Mouse (Mus musculus): ENCODE measurements around the gene Gbgt1.

The Gbgt1 gene

DNA sequence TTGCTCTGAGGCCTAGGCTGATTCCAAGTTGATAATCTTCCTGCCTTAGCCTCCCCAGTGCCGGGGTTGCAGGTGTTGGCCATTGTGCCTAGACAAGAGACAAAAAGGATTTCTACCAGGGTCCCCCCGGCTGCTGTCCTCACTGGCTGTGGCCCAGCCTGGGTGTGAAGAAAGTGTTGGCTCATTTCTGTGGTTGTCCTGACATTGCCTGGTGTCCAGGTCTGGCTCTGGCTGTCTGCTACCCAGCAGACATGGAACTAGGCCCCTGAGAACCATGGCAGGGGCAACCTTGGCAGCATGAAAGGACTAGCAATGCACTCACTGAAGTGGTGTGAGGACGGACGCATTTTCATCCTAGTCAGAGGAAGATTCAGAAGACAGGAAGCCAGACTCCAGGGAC, 33.2 kb downstream of the Gbgt1 start:
- DNase-seq (ENCODE audit: low read depth): no peak

DNA sequence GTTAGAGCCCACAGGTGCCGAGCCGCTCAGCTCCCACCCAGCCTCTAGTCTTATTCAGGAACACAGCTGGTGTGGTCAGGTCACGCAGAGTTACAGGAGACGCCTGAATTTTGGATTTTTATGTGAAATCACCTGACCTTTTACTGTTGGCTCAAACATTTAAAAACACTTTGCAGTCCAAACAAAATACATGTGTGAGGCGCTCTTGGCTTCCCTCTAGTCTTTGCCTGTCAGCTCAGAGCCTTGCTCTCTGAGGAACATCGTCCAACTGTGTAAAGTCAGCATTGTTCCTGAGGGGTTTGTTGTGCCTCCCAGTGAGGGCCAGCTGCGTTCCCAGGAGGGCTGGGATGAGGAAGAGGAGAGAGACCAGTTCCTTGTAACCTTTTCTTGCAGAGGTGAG, 33.6 kb downstream of the Gbgt1 start:
- peak; percentile 65 for DNase-seq (ENCODE audit: low read depth)

DNA sequence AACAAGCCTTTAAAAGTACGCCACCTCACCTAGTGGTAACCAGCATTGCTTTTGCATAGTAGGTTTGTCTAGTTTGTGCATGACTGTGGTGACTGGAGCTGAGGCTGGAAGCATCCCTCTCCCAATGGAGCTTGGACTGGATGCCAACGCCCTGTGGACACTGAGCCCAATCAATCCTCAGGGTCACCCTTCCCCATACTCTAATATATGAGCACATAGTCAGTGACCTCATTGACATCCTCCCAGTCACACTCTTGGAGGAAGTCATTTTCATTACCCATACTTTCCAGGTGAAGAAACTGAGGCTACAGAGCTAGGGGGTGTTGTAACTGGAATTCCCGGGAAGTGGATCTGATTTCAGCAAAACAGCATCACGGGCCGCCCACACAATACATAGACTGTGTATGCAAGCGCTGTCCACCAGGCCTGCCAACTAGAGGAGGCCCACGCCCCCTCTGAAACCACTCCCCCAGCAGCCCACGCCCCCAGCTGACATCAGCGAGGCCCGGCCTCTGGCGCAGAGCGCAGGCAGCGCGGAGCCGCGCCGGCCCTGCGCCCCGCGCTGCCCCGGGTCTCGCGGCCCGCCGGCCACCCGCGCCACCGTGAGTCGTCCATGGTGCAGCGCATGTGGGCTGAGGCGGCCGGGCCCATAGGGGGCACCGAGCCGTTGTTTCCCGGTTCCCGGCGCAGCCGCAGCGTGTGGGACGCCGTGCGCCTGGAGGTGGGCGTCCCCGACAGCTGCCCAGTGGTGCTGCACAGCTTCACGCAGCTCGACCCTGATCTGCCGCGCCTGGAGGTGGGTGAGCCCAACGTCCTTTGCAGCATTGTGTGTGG, 36.5 kb downstream of the Gbgt1 start:
- DNase-seq (ENCODE audit: low read depth): peak; percentile 96

DNA sequence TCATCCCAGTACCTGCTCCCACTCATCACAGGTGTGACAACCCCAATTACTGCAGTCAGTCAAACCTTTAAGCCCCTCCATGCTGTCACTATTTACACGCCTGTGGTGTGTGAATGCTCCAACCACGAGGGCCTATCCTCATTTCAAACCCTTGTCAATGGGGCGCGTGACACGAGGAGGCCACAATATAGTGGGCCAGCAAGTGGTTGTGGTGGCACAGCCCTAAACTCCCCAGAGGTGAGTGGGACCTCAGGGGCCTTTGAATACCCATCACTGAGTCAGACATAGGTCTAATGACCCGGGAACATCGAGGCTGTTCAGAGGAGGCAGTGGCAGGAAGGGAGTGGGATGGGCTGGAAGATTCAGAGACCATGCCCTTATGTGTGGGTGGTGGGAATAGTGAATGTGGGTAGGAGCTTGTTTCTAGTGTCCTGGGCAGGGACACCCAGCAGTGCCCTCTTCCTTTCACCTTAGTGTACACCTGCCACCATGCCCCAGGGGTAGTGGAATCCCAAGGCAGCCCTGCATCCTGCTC, 37.3 kb downstream of the Gbgt1 start:
- peak; percentile 25 for DNase-seq (ENCODE audit: low read depth)

DNA sequence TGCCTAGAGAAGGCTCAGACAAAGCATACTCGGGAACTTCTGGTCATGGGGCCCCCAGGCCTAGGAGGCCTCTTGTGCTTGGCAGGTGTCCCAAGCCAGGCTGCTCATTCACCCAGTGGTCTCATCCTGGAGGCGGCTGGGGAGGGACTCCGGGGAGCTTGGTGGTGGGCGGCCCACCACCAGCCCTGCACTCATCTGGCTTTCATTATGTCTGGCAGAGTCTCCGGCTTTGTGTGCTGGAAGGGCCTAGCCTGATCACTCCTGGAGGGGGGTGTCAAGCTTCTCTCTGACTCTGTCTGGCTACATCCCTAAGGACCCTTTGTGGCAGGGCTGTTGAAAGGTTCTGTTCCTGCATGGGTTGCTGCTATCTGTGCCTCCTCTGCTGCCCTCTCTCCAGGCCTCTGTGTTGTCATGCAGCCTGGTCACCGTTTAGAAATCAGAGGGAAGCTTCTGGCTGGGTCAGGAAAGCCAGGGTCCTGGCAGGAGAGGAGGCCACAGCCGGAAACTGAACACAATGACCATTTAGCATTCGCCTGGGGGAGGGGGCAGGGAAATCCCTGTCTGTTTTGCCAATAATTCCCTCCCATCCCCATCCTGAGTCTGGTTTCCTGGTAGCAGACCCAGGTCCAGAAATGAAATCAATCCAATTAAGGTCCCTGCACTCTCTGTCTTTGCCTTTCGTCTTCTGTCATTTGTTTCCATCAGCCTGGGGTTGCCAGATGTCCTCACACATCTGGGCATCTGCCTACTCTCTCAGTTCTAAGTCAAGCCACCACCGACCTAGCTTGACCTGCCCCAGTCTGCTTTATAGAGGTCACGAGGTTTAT, 38.0 kb downstream of the Gbgt1 start:
- peak; percentile 93 for DNase-seq (ENCODE audit: low read depth)

DNA sequence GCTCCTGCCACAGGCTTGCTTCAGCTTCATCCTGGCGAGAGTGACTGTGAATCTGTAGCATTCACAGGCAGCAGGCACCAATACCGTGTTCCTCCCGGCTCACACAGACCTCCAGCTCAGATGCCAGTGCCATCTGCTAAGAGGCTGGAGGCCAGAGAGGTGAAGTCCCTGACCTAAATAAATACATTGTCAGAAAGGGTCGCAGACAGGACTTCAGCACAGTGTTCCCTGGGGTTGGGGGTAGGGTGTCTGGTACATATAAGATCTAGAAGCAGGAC, 38.5 kb downstream of the Gbgt1 start:
- no peak for DNase-seq (ENCODE audit: low read depth)

DNA sequence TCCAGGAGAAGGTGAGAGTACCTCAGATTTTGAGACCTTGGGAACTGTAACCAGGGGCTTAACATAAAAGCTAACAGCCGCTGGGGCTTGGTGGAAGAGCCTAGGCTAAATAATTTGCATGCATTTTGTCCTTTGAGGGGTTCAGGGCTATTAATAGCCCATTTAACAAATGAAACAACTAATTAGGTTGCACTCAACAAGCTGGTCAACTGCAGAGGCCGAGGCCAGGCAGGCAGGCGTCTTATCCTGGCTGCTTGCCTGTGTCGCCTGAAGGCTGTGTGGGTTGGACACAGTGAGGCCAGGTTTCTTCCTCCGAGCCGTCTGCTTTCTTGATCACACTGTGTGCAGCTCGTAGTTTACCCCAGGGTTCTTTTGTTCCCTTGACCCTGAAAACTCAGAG, 39.0 kb downstream of the Gbgt1 start:
- no peak for DNase-seq (ENCODE audit: low read depth)

DNA sequence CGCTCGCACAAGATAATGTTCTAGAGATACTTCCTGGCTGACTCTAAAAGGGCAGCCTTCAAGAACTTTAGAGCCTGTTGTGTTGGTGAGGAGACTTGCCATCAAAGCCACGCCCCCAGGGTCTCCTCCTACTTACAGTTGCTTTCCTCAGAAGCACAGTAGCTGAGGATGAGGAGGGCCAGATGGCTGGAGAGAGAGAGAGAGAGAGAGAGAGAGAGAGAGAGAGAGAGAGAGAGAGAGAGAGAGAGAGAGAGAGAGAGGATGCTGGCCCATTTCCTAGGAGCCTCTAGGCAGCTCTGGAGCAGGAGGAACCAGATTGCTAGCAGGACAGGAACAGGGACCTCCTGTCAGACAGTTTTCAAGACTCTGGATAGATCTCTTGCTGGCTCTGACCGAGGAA, 39.5 kb downstream of the Gbgt1 start:
- peak; percentile 46 for DNase-seq (ENCODE audit: low read depth)

DNA sequence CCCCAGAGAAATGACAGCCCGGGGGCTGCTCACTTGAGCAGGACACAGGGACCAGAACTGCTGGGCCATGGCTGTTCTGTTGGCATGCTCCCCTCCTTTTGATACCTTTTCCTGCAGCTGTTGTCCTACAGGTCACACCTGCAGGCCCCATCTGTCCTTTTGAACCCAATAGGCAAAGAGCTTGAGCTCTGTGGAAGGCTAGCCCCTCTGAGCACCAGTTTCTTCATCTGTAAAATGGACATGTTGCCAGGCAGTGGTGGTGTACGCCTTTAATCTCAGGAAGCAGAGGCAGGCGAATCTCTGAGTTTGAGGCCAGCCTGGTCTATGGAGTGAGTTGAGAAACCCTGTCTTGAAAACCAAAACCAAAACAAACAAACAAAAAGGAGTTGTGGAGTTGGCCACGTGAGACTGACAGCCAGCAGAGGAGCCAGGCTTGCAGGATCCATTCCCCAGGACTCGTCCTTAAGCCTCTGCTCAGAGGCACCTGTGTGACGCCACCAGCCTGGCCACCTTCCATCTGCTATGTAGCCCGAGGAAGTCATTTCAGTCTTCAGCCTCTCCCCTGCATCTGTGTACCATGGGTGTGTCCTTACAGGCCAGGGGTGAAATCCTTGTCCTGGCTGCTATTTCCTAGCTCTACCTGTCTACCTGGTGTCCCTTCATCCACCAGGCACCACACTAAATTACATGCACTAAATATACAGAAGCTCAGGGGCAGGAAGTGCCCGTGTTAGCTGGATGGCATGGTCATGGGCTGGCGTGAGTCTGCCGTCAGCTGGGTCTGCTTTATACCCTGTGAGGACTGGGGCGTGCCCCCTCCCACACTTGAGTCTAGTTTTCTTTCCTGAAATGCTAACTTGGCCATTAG, 40.3 kb downstream of the Gbgt1 start:
- no peak for DNase-seq (ENCODE audit: low read depth)

DNA sequence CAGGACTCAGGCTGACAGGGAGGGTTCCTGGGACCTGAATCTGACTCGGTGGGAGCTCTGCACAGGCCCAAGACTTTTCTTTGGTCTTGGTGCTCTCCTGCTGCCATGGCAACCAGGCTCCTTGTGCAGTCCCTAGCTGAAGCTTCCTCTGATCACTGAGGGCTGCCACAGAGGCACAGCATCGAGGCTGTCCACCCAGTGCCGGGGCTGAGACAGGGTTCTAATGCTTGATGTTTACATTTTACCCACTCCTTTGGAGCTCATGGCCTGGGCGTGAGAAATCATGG, 40.9 kb downstream of the Gbgt1 start:
- DNase-seq (ENCODE audit: low read depth): no peak

DNA sequence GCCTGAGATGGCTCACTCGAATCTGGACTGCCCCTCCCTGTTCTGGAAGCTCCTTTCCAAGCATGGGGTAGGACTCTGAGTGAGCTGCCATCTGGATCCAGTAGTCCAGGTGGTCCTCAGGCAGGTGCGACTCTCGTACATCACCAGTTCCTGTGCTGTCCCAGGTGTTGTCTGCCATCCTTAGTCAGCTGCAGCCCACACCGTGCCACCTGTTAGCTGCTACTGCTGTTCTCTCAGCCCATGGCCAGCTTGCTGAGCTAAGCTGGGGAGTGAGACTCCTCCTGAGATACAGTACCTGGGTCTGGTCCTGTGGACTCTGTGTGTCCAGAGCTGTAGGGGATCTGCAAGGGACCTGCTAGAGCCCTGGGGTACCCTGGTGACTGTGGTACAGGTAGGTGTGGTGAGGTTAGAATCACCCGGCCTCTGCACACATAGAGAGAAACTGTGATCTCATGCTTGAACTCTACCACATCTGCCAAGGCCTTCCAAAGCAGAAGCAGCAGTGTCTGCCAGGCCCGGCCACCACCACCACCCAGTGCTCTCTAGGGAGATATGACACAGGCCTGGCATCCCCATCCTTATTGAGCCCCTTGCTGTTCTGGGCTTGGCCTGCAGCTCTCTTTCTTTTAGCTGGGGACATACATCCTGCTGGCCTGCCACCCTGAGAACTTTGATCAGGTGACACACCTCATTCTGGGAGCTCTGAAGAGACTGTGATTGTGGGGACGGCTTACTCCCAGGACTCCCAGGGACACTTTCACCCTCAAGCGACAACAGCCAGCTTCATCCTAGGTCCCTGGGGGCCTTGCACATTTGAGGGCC, 41.5 kb downstream of the Gbgt1 start:
- DNase-seq (ENCODE audit: low read depth): no peak

DNA sequence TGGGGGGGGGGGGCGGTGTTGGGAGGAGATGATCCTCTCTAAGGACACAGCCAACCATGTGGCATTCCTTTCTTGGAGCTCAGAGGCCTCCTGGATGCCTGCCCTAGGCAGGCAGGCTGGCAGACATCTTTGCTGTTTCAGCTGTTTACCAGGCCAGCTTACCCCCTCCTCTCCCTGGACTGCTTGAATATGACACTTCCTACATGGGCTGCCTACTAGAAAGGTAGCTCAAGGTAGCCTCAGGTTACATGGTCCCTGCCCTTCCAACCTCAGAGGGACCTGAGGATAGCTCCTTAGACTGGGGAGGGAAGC, 42.1 kb downstream of the Gbgt1 start:
- peak; percentile 71 for DNase-seq (ENCODE audit: low read depth)

DNA sequence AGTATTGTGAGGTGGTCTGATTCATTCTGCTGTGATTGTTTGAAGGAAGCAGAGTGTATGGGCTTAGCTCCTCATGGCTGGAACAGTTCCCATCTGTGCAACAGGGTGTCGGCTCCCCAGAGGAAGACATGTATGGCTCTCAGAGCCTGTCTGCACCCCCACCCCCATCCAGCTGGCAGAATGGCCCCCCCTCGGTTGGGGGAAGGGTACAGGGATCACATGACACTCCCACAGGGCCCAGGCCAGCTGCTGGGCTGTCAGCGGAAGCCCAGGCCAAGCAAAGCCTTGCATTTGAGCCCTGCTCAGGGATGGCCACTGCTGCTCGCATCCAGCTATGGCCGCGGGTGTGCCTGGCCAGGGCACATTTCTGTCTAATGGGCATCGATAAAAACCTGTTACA, 42.5 kb downstream of the Gbgt1 start:
- DNase-seq (ENCODE audit: low read depth): peak; percentile 87

DNA sequence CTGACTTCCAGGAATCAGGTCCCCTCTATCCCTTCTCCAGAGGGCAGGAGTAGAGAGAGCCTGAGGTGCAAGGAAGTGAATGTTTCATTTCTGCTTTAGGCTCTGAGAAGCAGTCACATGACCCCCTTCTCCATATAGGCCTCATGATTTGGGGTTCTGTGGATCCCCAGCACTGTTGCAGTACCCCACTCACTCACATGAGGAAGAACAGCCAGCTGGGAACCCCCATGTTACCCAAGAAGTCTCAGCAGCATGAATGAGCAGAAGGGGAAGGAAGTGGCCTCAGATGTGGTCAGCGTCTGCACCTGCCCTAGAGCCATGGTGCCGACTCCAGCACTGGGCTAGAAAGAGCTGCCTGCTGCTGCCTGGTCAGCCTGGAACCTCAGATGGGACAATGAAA, 43.3 kb downstream of the Gbgt1 start:
- DNase-seq (ENCODE audit: low read depth): no peak

DNA sequence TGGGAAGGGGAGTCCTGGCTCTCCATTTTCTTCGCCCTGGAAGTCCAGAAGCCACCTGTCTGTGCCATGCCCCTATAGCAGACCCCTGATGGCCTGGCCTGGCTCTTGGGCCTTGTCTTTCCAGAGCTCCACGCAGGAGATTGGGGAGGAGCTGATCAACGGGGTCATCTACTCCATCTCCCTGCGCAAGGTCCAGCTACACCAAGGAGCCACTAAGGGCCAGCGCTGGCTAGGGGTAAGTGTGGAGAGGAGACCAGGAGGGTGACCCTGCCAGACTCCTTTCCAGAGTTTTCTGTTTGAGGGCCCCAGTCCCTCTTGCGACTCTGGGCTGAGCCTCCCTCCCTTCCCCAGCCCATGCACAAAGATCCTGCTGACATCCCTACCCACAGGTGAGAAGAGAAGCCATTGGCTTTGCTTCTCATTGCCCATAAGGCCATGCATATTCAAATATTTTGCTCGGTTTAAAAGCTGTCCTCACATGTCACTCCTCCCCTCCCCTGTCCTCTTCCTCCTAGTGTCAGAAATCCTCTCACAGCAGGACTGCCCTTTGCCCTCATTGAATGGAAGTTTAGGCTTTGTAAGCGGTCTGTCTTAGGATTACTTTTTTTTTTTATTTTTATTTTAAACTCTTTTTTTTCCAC, 44.0 kb downstream of the Gbgt1 start:
- no peak for DNase-seq (ENCODE audit: low read depth)

DNA sequence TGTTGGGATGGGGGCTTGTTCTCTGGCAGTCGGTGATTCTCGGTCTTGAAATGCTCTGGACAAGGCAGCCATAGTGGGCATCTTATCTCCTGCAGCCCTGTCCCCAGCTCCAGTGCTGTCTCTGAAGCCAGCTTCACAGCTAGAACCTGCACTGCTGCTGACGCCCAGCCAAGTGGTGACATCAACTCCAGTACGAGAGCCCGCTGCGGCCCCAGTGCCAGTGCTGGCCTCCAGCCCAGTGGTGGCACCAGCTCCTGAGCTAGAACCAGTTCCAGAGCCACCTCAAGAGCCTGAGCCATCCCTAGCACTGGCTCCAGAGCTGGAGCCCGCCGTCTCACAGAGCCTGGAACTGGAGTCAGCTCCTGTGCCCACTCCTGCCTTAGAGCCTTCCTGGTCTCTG, 47.2 kb downstream of the Gbgt1 start:
- DNase-seq (ENCODE audit: low read depth): no peak

DNA sequence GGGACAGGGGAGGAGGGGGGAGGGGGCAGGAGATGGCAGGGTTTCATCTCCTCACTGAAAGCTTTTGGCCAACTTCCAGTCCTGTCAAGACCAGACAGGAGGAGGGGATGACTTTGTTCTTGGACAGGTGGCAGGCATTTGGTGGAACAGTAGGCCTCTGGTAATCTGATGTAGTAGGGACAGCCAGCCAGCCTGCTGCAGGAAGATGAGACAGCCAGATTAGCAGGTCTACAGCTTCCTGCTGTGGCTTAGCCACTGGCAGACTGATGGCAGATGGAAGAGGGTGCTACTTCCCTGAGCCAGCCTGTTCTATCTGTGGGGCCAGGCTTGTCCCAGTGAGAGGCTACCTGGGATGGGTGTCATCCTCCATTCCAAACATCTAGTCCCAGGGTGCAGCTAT, 49.3 kb downstream of the Gbgt1 start:
- DNase-seq (ENCODE audit: low read depth): no peak

DNA sequence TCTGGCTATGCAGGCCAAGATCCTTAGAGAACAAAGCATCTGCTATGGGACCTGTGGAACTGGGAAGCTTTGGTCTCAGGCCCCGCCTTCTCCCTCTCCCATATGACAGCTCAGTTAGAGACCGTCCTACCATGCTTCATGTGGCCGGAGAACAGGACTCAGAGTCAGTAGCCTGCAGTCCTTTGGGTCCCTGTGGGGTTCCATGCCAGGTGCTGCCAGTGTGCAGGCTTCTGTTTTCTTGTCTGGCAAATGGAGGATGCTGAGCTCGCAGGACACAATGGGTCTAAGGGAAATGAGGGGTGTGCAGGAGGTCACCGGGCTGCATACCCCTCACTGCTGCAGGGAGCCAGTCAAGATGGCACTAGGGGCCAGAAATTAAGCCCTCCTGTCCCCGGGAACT, 49.9 kb downstream of the Gbgt1 start:
- no peak for DNase-seq (ENCODE audit: low read depth)

DNA sequence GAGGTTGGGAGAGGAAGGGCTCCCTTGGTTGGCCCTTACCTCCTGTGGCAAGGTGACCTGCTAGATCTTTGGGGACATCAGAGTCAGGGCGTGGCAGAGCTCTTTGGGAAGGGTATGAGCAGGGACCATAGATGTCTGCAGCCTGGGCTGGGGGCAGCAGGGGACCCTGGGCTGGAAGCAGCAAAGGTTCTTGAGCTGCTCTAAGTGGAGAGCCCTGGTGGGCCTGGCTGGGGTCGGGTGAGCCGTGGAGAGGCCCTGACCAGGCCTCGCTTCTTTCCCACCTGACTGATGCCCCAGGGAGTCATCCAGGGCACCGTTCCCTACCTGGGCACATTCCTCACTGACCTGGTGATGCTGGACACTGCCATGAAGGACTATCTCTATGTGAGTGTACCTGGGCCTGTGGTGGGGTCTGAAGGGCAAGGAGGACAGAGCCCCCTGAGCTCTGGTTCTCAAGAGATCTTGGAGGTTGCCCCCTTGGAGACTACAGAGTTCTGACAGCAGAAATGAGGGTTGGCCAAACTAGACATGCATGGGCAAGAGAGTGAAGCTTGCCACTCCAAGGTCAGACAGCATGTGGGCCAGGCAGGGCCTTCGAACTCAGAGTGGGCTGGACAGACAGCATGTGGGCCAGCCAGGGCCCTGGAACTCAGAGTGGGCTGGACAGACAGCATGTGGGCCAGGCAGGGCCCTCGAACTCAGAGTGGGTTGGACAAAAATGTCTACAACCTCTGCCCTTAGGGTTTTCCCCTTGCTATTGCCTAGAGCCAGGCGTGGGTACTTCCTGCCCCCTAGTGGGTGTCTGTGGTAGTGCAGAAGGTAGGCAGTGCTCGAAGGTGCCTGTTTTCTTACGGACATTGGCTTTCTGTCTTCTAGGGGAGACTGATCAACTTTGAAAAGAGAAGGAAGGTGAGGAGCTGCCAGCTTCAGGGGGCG, 50.8 kb downstream of the Gbgt1 start:
- DNase-seq (ENCODE audit: low read depth): peak; percentile 87

DNA sequence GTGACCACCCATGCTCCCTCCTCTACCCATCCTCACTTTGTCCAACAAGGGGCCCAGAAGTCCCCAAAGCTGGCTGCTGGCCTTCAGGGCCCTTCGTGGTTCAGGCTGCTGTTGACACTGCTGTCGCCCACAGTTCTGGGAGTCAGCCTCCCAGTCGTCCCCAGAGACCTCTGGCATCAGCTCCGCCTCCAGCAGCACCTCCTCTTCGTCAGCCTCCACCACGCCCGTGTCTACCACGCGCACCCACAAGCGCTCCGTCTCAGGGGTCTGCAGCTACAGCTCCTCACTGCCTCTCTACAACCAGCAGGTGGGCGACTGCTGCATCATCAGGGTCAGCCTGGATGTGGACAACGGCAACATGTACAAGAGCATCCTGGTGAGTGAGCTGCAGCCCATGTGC, 52.5 kb downstream of the Gbgt1 start:
- DNase-seq (ENCODE audit: low read depth): no peak

Data from NIH3T3 (cell line).